Mouse (Mus musculus) embryonic fibroblast, embryonic 13.5 days (primary cell): ENCODE measurements at regions not wholly inside any gene's neighbourhood (a gene's known extent, or its start where the extent isn't known, plus 50 kb on each side); places are given as distances from the start of the nearest gene placed in this dataset.

ENCODE experiments used
- CTCF ChIP-seq: IDR thresholded peaks from 2 replicates; pipeline ENCODE4 v1.5.1; 2011; ENCODE audit warnings: mild to moderate bottlenecking, control low read depth, low read length, moderate library complexity, borderline replicate concordance; ENCODE audit not compliant: insufficient read depth
- POLR2A ChIP-seq: IDR thresholded peaks from 2 replicates; pipeline ENCODE4 v1.6.1; 2011; ENCODE audit warnings: low read depth, mild to moderate bottlenecking, control low read depth, low read length, moderate library complexity

GRCm38 (mm10) chr8:12087192-12087800 lies 191.3 kb upstream of the A230072I06Rik start:
- TF ChIP-seq POLR2A (no peak), CTCF (no peak)
